Mouse (Mus musculus): ENCODE measurements around the gene Atp2a2.
A peak's percentile ranks its signal among the peaks of the same experiment; 100 is the strongest.

DNA sequence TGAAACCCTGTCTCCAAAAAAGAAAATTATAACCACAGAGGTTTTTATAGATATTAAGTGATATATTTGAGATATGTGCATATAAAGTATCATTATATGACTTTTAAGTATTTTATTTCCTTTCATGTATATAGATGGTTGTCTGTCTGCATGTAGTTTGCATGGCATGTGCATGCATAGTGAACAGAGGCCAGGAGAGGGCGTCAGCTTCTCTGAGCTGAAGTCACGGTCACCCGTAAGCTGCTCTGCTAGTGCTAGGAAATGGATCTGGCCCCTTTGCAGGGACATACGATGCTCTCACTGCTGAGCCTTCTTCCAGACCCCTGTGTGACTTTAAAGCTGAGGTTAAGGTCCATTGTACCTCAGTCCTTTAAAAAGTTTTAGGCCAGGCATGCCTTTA is 67.5 kb downstream of the Atp2a2 start:
- TF ChIP-seq EP300 (IDR thresholded peaks at IDR 0.05; ENCODE audit: low read depth) (no peak), CTCF (IDR thresholded peaks at IDR 0.05; ENCODE audit: low read depth) (peak; percentile 13; the same call in 1 of the 2 replicates)

Data from heart, postnatal 0 days (tissue).